Mouse (Mus musculus) thymus, postnatal 25 days (tissue): ENCODE measurements around the gene Hsd17b11.

ENCODE experiments used
- DNase-seq: peaks from one replicate; pipeline ENCODE4 v3.0.0; 2022

The Hsd17b11 gene

DNA sequence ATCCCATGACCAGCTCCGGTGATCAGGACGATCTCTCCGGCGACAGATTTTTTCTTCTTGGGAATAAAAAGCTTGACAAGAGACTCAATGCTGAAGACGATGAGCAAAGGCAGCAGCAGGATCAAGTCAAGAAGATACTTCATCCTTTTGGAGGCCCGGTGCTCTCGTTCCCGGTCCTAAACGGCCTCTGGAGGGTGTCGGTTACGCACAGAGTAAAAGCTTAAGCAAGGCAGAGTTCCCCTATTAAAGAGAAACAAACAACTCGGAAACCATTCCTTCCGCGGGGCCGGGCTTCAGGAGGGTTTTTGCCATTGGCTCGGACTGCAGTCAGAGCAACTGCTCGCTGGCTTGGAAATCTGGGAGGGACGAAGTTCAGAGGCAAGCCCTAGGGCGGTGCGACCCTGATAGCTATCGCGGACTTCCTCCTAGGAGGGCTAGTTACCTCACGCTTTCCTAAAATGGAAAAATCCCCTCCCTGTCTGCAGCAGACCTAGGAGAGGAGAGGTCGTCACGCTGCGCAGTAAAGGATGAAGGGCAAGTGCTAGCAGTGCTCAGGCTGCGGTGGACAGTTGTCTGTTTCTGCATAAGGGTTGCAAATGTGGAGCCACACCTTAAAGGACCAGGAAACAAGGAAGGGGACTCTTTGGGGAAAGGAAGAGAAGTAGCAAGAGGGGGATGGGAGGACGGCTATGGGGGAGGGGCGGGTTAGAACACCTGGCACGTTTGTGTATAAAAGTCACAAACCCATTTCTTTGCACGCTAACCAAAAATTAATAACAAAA is at the start of gene Hsd17b11:
Gene Hsd17b11, minus strand, starts transcription at position 323 of the 782 bp plus-strand sequence.
- peak; percentile 63 for DNase-seq

- no peak for DNase-seq
Measured at GRCm38 (mm10) chr5:104071048-104071447, 49.3 kb upstream of the Hsd17b11 start.

GRCm38 (mm10) chr5:104068751-104069150 is 47.0 kb upstream of the Hsd17b11 start:
- peak; percentile 21 for DNase-seq

- DNase-seq: no peak
Measured at GRCm38 (mm10) chr5:104062773-104063551, 41.2 kb upstream of the Hsd17b11 start.

DNA sequence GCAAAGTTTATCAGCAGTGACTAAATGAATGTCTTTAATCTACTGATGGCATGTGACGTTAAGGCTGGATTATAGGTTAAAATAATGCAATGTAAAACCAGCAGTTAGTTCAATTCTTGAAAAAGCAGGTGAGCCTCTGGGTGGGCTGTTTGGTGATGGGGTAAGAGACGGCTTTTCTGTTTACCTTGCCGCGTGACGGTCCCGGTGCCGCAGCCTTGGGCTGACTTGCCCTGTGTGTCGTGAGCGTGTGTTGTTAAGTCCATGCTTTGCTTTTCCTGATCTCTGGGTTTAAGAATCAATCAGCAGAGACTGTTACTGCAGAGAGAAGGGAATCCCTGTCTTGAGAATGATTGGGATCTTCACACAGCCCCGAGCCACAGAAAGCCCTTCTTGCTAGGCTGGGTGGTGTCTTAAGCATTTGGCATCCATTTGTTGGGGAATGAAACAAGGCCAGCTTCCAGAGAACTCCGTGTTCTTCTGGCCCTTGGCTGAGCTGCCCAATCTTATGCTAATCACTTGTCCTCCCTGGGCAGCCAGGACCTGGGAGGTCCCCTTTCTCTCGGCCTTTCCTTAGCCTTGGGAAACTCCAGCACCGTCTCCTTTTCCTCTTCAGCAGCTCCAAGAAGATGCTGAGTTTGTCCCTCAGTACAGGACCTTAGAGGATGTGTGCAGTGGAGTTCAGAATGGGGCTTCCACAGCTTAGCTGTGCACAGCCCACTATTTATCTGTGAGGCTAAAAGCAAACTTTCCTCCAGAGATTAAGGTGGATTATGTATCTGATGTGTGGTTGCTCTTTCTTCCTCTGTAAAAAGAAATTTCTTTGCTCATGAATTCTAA is 40.4 kb upstream of the Hsd17b11 start:
- DNase-seq: no peak

GRCm38 (mm10) chr5:104060429-104060828 is 38.7 kb upstream of the Hsd17b11 start:
- DNase-seq: no peak

- no peak for DNase-seq
Measured at GRCm38 (mm10) chr5:104059628-104060027, 37.9 kb upstream of the Hsd17b11 start.

GRCm38 (mm10) chr5:104058021-104058420 is 36.3 kb upstream of the Hsd17b11 start:
- DNase-seq: peak; percentile 68

DNA sequence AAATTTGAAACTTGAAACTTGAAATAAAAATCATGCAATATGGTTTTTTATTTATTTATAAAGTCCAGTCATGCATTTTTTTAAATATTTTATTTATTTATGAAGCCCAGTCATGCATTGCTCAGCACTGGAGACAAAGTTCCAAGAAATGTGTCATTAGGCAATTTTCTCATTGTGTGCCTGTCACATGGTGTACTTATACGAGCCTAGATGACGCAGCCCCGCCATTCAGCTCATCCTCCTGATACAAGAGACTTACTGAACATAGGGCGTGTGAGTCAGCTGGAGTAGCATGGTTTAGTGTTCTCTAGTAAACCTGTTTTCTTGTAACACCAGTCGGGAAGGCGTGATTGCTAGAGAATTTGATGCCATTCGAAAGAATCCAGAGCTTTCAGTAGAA is 34.6 kb upstream of the Hsd17b11 start:
- DNase-seq: no peak

- no peak for DNase-seq
Measured at GRCm38 (mm10) chr5:104055816-104056215, 34.1 kb upstream of the Hsd17b11 start.

- DNase-seq: no peak
Measured at GRCm38 (mm10) chr5:104054938-104055337, 33.2 kb upstream of the Hsd17b11 start.

GRCm38 (mm10) chr5:104052956-104053355 is 31.2 kb upstream of the Hsd17b11 start:
- DNase-seq: peak; percentile 36

- DNase-seq: no peak
Measured at GRCm38 (mm10) chr5:104048139-104048538, 26.4 kb upstream of the Hsd17b11 start.

- peak; percentile 33 for DNase-seq
Measured at GRCm38 (mm10) chr5:104047200-104048105, 25.7 kb upstream of the Hsd17b11 start.

DNA sequence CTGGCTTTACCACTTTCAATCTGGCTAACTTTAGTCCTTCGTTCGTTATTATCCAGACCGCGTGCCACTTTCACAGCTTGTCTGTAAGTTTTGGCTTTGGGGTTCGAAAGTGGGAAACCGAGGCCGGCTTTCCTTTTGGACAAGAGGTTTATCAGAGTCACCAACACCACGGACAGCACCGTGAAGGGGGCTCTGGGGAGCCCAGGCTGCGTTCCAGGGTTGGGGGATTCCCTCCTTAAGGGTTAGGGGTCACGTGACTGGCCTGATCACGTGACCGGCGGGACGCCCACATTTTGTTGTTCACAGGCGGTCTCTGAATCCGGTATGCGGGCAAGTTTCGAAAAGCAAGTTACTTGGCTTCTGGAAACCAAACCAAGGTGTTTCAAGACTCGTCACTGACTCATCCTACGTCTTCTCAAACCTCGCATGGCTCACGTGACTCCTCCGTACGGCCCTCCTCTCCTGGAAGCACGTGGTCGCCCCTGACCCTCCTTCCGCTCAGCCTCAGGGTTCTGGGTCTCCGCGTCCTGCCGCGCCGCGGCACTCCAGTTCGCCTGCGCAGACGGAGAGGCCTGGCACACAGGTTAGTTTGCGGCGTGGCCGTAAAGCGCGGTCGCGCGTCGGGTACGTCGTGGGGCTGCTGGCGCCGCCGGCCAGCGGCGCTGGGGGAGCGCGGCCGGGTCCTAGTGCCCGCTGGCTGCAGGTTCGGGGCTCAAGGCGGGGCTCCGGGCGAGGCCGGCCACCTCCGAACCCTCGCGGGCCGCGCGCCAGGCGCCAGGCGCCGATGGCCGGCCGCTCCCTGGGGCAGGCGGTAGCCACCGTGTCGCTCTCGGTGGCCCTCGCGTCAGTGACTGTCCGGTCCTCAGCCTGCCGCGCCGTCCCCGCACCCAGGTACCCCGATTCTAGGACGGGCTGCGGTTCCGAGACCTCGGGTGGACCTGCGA is 24.8 kb upstream of the Hsd17b11 start, which contains the start of gene Nudt9:
Gene Nudt9, plus strand, starts transcription at position 51 of the 944 bp plus-strand sequence.
- DNase-seq: peak; percentile 95

DNA sequence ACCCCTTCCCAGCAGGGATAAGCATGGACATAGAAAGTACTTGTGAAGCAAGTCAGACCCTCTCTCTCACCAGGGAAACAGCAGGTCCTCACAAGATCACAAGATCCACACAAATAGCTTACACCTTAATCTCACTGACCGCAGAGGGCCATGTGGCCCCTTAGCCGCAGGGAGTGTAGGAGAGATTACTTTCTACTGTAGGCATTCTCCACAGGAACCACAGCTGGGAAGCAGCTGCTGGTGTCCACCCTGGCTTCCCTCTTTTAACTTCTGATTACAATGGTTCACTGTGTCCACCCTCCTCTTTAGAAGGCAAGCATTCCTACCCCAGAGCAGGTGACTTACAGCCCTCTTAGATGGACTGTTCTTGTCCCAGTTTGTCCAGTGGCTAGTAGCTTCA is 22.0 kb upstream of the Hsd17b11 start:
- DNase-seq: no peak

DNA sequence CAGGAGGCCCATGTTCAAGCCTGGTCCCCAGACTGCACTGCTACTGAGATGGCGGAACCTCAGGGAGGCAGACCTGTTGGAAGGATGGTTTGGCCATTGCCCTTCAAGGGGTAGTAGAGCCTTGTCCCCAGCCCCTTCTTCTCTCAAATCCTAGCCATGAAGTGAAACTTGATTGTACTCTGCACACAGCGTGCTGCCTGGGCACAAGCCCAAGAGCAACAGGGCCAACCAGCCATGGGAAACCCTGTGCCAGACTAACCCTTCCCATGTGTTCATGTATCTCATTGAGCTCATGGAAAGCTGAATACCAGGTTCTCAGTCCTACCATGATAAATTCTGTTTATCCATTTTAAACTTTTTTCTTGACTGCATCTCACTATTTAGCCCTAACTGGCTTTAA is 21.2 kb upstream of the Hsd17b11 start:
- DNase-seq: no peak

- peak; percentile 61 for DNase-seq
Measured at GRCm38 (mm10) chr5:104039154-104039932, 17.6 kb upstream of the Hsd17b11 start.

DNA sequence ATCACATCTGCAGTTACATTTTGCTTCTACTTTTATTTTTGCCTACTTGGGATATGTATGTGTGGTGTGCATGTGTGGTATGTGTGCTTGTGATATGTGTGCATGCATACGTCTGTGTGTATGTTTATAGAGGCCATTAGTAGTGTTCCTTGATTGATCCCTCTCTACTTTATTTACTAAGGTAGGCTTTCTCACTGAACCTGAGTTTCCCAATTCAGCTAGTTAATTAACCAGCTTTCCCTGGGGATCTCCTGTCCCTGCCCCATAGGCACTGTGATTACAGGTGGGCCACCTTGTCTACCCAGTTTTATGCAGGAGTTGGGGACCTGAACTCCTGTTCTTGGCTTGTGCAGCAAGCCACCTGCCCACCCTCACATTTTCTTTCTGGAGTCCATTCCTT is 15.0 kb upstream of the Hsd17b11 start:
- no peak for DNase-seq

GRCm38 (mm10) chr5:104035824-104036223 is 14.1 kb upstream of the Hsd17b11 start:
- no peak for DNase-seq
